Mouse (Mus musculus): ENCODE results near the gene Ppp1r12c.

DNA sequence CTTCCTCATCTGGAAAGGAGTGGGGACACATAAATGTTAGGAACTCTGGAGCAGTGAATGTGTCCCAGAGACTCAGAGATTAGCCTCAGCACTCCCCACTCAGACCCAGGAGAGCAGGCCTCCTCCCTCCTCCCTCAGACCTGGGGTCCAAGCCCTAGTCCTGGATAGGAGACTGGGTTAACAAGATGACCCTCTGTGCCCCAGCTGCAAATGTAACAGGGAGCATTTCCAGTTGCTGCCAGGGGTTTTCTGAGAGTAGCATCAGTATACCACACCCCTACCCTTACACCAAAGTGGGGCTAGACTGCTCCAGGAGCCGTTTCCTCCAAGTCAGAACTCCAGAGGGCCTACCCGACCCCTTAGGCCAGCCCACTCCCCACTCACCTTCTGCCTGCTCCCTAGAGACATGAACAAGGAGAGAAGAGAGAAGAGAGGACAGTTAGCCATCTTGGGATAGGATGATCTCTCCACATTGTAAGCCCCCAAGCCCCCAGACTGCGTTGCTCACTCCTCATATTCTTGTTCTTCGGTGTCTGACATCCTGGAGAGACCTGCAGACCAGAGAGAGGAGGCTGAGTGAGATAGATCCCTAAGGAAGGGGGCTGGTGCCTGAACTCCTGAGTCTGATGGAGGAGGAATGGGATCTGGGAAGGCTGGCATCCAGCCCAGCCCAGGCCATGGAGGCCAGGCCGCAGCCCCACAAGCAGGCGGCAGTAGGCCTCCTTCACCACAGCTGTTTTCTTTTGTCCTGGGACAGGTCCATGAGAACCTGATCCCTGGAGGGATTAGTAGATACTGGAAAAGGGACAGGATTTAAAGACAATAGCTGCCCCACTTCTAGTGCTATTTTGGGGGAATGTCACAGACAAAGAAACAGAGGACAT, 12.6 kb upstream of the Ppp1r12c start:
- TF ChIP-seq CTCF (conservative IDR thresholded peaks at IDR 0.05; ENCODE audit: insufficient read depth, insufficient read length, low read depth, low read length) (no peak), POLR2A (IDR thresholded peaks at IDR 0.05; ENCODE audit: low read depth, low read length) (no peak)

Data from kidney, adult 2 months (tissue).